Mouse (Mus musculus): ENCODE data around the gene Ube2r2. TPM values are rescaled to one million over a fixed set of nuclear protein-coding genes. Genes with fewer than 3 reads are reported as not detected.
A peak's percentile ranks its signal among the peaks of the same experiment; 100 is the strongest.

Ube2r2 gene
- total and polyA plus RNA-seq, 3 experiments, result 40.9 to 220 (median 44.8) TPM

- peaks cover 3% of the 10 kb centered on the region; the same call in 1 of the 2 replicates for H3K4me1 ChIP-seq (ENCODE audit: insufficient read depth, low read depth, low read length)
- H3K27me3 ChIP-seq (ENCODE audit: insufficient read depth, low read length), result no peaks in the 10 kb centered on the region
- H3K4me3 ChIP-seq (ENCODE audit: low read depth, low read length), result no peak overlapping the region
- ATAC-seq (ENCODE audit: extremely low read depth, insufficient number of reproducible peaks, low FRiP score, poor library complexity, severe bottlenecking) (no peak), DNase-seq (ENCODE audit: low spot score) (no peak)
- H3K36me3 ChIP-seq (replicated peaks), result peaks cover 98% of the 10 kb centered on the region
- no peak for TF ChIP-seq CTCF (IDR thresholded peaks at IDR 0.05; ENCODE audit: low read depth, low read length)
- no peak for TF ChIP-seq GATA2 (IDR thresholded peaks at IDR 0.05; ENCODE audit: borderline replicate concordance, low read depth, low read length)
- TF ChIP-seq POLR2AphosphoS5 (IDR thresholded peaks at IDR 0.05; ENCODE audit: insufficient replicate concordance, low read depth, low read length), result no peak
- no peak for TF ChIP-seq GATA1 (IDR thresholded peaks at IDR 0.05; ENCODE audit: borderline replicate concordance, low read length)
- TF ChIP-seq TAL1 (conservative IDR thresholded peaks at IDR 0.05; ENCODE audit: low read depth, low read length), result no peak
- H3K9me3 ChIP-seq (replicated peaks), result no peaks in the 10 kb centered on the region
These were observed 66.6 kb downstream of the Ube2r2 start for GRCm38 (mm10) chr4:41202135-41202534.

DNA sequence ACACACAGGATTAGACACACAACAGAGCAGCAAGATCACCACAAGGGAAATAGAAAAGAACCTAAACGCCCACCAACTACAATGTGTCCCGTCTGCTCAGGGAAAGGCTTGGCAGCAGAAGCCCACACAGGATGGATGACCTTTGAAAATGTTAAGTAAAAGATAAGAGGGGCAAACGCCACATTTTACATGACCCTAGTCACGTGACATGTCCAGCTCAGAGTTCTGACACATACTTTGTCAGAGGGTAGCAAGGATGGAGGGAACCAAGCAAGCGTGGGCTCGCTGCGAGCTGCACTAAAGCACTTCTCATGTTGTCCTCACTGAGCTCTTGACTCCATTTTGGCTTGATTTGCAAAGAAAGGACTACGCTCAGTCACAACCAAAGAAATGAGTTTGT is 70.2 kb downstream of the Ube2r2 start:
- H3K9me3 ChIP-seq (replicated peaks), result no peaks in the 10 kb centered on the region
- no peak for ATAC-seq (ENCODE audit: extremely low read depth, insufficient number of reproducible peaks, low FRiP score, poor library complexity, severe bottlenecking)
- no peak overlapping the region for H3K4me3 ChIP-seq (ENCODE audit: low read depth, low read length)
- no peak for TF ChIP-seq CTCF (IDR thresholded peaks at IDR 0.05; ENCODE audit: low read depth, low read length)
- TF ChIP-seq TAL1 (conservative IDR thresholded peaks at IDR 0.05; ENCODE audit: low read depth, low read length), result no peak
- TF ChIP-seq POLR2AphosphoS5 (IDR thresholded peaks at IDR 0.05; ENCODE audit: insufficient replicate concordance, low read depth, low read length), result no peak
- TF ChIP-seq GATA2 (IDR thresholded peaks at IDR 0.05; ENCODE audit: borderline replicate concordance, low read depth, low read length), result no peak
- no peak for TF ChIP-seq GATA1 (IDR thresholded peaks at IDR 0.05; ENCODE audit: borderline replicate concordance, low read length)
- H3K27me3 ChIP-seq (ENCODE audit: insufficient read depth, low read length), result no peaks in the 10 kb centered on the region
- H3K36me3 ChIP-seq (replicated peaks), result peaks cover 98% of the 10 kb centered on the region
- DNase-seq (ENCODE audit: low spot score), result no peak
- peaks cover 3% of the 10 kb centered on the region; the same call in 1 of the 2 replicates for H3K4me1 ChIP-seq (ENCODE audit: insufficient read depth, low read depth, low read length)

GRCm38 (mm10) chr4:41208050-41208449 is 72.5 kb downstream of the Ube2r2 start:
- peaks cover 96% of the 10 kb centered on the region for H3K36me3 ChIP-seq (replicated peaks)
- ATAC-seq (ENCODE audit: extremely low read depth, insufficient number of reproducible peaks, low FRiP score, poor library complexity, severe bottlenecking), result no peak

DNA sequence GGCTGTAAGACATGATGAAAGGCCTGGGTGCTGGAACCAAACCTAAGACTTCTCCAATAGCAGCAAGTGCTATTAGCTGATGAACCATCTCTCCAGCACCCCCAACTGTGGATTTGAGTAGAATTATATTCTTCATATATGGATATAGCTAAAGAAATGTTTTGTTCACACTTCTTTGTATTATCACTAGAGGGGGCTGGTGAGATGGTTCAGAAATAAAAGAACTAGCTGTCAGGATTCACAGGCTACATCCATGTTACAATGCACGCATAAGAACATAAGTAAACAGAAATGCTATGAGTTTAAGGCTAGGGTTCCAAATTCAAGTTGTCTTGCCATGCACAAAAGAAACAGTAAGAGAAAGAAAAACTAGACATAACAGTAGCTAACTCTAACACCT is 89.9 kb downstream of the Ube2r2 start:
- H3K27me3 ChIP-seq (ENCODE audit: insufficient read depth, low read length), result no peaks in the 10 kb centered on the region
- ATAC-seq (ENCODE audit: extremely low read depth, insufficient number of reproducible peaks, low FRiP score, poor library complexity, severe bottlenecking) (no peak), DNase-seq (ENCODE audit: low spot score) (no peak)
- peaks cover 99% of the 10 kb centered on the region for H3K36me3 ChIP-seq (replicated peaks)
- H3K4me1 ChIP-seq (ENCODE audit: insufficient read depth, low read depth, low read length), result no peaks in the 10 kb centered on the region
- TF ChIP-seq GATA2 (IDR thresholded peaks at IDR 0.05; ENCODE audit: borderline replicate concordance, low read depth, low read length), result no peak
- no peak for TF ChIP-seq TAL1 (conservative IDR thresholded peaks at IDR 0.05; ENCODE audit: low read depth, low read length)
- TF ChIP-seq CTCF (IDR thresholded peaks at IDR 0.05; ENCODE audit: low read depth, low read length), result no peak
- no peaks in the 10 kb centered on the region for H3K9me3 ChIP-seq (replicated peaks)
- H3K4me3 ChIP-seq (ENCODE audit: low read depth, low read length), result no peak overlapping the region

More at GRCm38 (mm10) chr4:41208050-41208449, 72.5 kb downstream of the Ube2r2 start:
- TF ChIP-seq GATA1 (IDR thresholded peaks at IDR 0.05; ENCODE audit: borderline replicate concordance, low read length) (no peak), TAL1 (conservative IDR thresholded peaks at IDR 0.05; ENCODE audit: low read depth, low read length) (no peak), POLR2AphosphoS5 (IDR thresholded peaks at IDR 0.05; ENCODE audit: insufficient replicate concordance, low read depth, low read length) (no peak), GATA2 (IDR thresholded peaks at IDR 0.05; ENCODE audit: borderline replicate concordance, low read depth, low read length) (no peak)
- Histone ChIP-seq H3K27me3 (ENCODE audit: insufficient read depth, low read length) (no peaks in the 10 kb centered on the region), H3K9me3 (replicated peaks) (no peaks in the 10 kb centered on the region), H3K4me3 (ENCODE audit: low read depth, low read length) (no peak overlapping the region), H3K4me1 (ENCODE audit: insufficient read depth, low read depth, low read length) (peaks cover 3% of the 10 kb centered on the region; the same call in 1 of the 2 replicates)
- no peak for DNase-seq (ENCODE audit: low spot score)

DNA sequence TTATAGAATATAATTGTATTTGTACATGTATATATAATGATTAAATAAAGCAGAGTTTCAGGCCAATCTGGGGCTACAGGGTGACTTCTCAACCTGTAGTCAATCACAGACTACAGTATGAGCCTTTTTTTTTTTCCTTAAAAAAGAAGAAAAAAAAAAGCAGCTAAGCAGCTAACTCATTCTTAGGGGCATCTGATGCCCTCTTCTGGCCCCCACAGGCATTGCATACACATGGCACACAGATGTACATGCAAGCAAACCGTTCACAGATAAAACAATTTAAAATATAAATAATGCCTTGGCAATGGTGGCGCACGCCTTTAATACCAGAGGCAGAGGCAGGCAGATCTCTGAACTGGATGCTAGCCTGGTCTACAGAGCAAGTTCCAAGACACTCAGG is 90.8 kb downstream of the Ube2r2 start:
- Histone ChIP-seq H3K36me3 (replicated peaks) (peaks cover 99% of the 10 kb centered on the region), H3K4me1 (ENCODE audit: insufficient read depth, low read depth, low read length) (no peaks in the 10 kb centered on the region), H3K9me3 (replicated peaks) (no peaks in the 10 kb centered on the region), H3K4me3 (ENCODE audit: low read depth, low read length) (no peak overlapping the region), H3K27me3 (ENCODE audit: insufficient read depth, low read length) (no peaks in the 10 kb centered on the region)
- no peak for TF ChIP-seq GATA2 (IDR thresholded peaks at IDR 0.05; ENCODE audit: borderline replicate concordance, low read depth, low read length)
- no peak for TF ChIP-seq POLR2AphosphoS5 (IDR thresholded peaks at IDR 0.05; ENCODE audit: insufficient replicate concordance, low read depth, low read length)
- TF ChIP-seq TAL1 (conservative IDR thresholded peaks at IDR 0.05; ENCODE audit: low read depth, low read length), result no peak
- peak; percentile 35; the same call in 1 of the 2 replicates for TF ChIP-seq CTCF (IDR thresholded peaks at IDR 0.05; ENCODE audit: low read depth, low read length)
- DNase-seq (ENCODE audit: low spot score) (no peak), ATAC-seq (ENCODE audit: extremely low read depth, insufficient number of reproducible peaks, low FRiP score, poor library complexity, severe bottlenecking) (0 out of 2 replicates have a peak, but pooled peaks have one; percentile 8)

- DNase-seq (ENCODE audit: low spot score) (no peak), ATAC-seq (ENCODE audit: extremely low read depth, insufficient number of reproducible peaks, low FRiP score, poor library complexity, severe bottlenecking) (no peak)
- H3K27me3 ChIP-seq (ENCODE audit: insufficient read depth, low read length), result no peaks in the 10 kb centered on the region
- H3K4me3 ChIP-seq (ENCODE audit: low read depth, low read length), result no peak overlapping the region
- H3K36me3 ChIP-seq (replicated peaks), result peaks cover 97% of the 10 kb centered on the region
- TF ChIP-seq CTCF (IDR thresholded peaks at IDR 0.05; ENCODE audit: low read depth, low read length) (no peak), GATA1 (IDR thresholded peaks at IDR 0.05; ENCODE audit: borderline replicate concordance, low read length) (no peak), GATA2 (IDR thresholded peaks at IDR 0.05; ENCODE audit: borderline replicate concordance, low read depth, low read length) (no peak), POLR2AphosphoS5 (IDR thresholded peaks at IDR 0.05; ENCODE audit: insufficient replicate concordance, low read depth, low read length) (no peak), TAL1 (conservative IDR thresholded peaks at IDR 0.05; ENCODE audit: low read depth, low read length) (no peak)
- H3K9me3 ChIP-seq (replicated peaks), result no peaks in the 10 kb centered on the region
- no peaks in the 10 kb centered on the region; the same call in 1 of the 2 replicates for H3K4me1 ChIP-seq (ENCODE audit: insufficient read depth, low read depth, low read length)
These were observed 100.1 kb downstream of the Ube2r2 start for GRCm38 (mm10) chr4:41235621-41236020.

Data from G1E (cell line).